Mouse (Mus musculus) G1E (cell line): Measurements from ENCODE around the gene Cdc34.

Source experiments
- CTCF ChIP-seq: IDR thresholded peaks from 2 replicates; pipeline ENCODE4 v1.5.1; 2012; ENCODE audit warnings: low read depth, low read length, inconsistent platforms, mixed read lengths
- GATA1 ChIP-seq: IDR thresholded peaks from 2 replicates; pipeline ENCODE4 v1.6.1; 2012; ENCODE audit warnings: borderline replicate concordance, low read length, inconsistent platforms, mixed read lengths
- TAL1 ChIP-seq: conservative IDR thresholded peaks from 2 replicates; pipeline ENCODE4 v1.6.1; 2012; ENCODE audit warnings: low read depth, low read length, inconsistent platforms, mixed read lengths

- TF ChIP-seq CTCF (no peak), GATA1 (no peak), TAL1 (no peak)
These were observed at the start of gene Cdc34 for GRCm38 (mm10) chr10:79681591-79682245.
